Mouse (Mus musculus) forebrain, postnatal 0 days (tissue): ENCODE measurements around the gene 4930404N11Rik. TPM values are rescaled to one million over a fixed set of nuclear protein-coding genes. Genes with fewer than 3 reads are reported as not detected.

Source experiments
- ATAC-seq: fragments of 200-750 bp; cut with Nextera tagmentation; 2 replicates; pipeline ENCODE4 v1.8.0; 2017; ENCODE audit warnings: mild to moderate bottlenecking, moderate library complexity
- DNase-seq: peaks from one replicate; pipeline ENCODE4 v3.0.0-alpha.2; 2015
- H3K27ac ChIP-seq: fragments of 300-500 bp; sonication (generic); 2 replicates; pipeline ENCODE4 v1.5.1; 2014; ENCODE audit warnings: low read depth, mild to moderate bottlenecking, antibody characterized with exemption, low read length, moderate library complexity, mixed read lengths
- H3K27me3 ChIP-seq: fragments of 300-500 bp; sonication (generic); 2 replicates; pipeline ENCODE4 v1.6.1; 2014; ENCODE audit warnings: mild to moderate bottlenecking, low read length, mixed read lengths; ENCODE audit not compliant: insufficient read depth
- H3K36me3 ChIP-seq: fragments of 300-500 bp; sonication (generic); 2 replicates; pipeline ENCODE4 v1.6.1; 2014; ENCODE audit warnings: mild to moderate bottlenecking, moderate library complexity; ENCODE audit not compliant: insufficient read depth
- H3K4me1 ChIP-seq: fragments of 300-500 bp; sonication (generic); 2 replicates; pipeline ENCODE4 v1.6.1; 2014; ENCODE audit warnings: antibody characterized with exemption; ENCODE audit not compliant: insufficient read depth
- H3K4me2 ChIP-seq: fragments of 300-500 bp; sonication (generic); 2 replicates; pipeline ENCODE4 v1.6.1; 2014; ENCODE audit warnings: low read depth, mild to moderate bottlenecking, moderate library complexity
- H3K4me3 ChIP-seq: fragments of 300-500 bp; sonication (generic); 2 replicates; pipeline ENCODE4 v1.5.1; 2014; ENCODE audit warnings: low read depth, low read length, mixed read lengths
- H3K9ac ChIP-seq: fragments of 300-500 bp; sonication (generic); 2 replicates; pipeline ENCODE4 v1.6.1; 2014; ENCODE audit warnings: mild to moderate bottlenecking
- H3K9me3 ChIP-seq: fragments of 300-500 bp; sonication (generic); 2 replicates; pipeline ENCODE4 v1.6.1; 2016; ENCODE audit warnings: low read length
- CTCF ChIP-seq: sonication (generic); IDR thresholded peaks from 2 replicates; pipeline ENCODE4 v1.5.1; 2016; ENCODE audit warnings: antibody characterized with exemption, control low read depth, low read depth
- WGBS: fragments of 180-500 bp; shearing (Covaris S2); extraction: QIAGEN DNeasy Blood & Tissue Kit; methylation state at CpG from one replicate; pipeline ENCODE4 v1.1.7; 2014; 5-methylcytosine and 5-hydroxymethylcytosine counted together
- polyA plus RNA-seq: library from polyadenylated mRNA; unstranded; fragments of >200 nt; fragmentation: Nextera tagmentation; extraction: Ambion mirVana; gene quantifications from 2 replicates; pipeline ENCODE4 v1.2.1, GENCODE M21; 2015
- total RNA-seq: library from RNA; depleted of rRNA; stranded (reverse); fragments of >200 nt; gene quantifications from 2 replicates; pipeline ENCODE4 v1.2.3, GENCODE M21; 2014

The 4930404N11Rik gene
- total and polyA plus RNA-seq, 2 experiments from 2014 or later, result 0.16 TPM; not detected in 1

DNA sequence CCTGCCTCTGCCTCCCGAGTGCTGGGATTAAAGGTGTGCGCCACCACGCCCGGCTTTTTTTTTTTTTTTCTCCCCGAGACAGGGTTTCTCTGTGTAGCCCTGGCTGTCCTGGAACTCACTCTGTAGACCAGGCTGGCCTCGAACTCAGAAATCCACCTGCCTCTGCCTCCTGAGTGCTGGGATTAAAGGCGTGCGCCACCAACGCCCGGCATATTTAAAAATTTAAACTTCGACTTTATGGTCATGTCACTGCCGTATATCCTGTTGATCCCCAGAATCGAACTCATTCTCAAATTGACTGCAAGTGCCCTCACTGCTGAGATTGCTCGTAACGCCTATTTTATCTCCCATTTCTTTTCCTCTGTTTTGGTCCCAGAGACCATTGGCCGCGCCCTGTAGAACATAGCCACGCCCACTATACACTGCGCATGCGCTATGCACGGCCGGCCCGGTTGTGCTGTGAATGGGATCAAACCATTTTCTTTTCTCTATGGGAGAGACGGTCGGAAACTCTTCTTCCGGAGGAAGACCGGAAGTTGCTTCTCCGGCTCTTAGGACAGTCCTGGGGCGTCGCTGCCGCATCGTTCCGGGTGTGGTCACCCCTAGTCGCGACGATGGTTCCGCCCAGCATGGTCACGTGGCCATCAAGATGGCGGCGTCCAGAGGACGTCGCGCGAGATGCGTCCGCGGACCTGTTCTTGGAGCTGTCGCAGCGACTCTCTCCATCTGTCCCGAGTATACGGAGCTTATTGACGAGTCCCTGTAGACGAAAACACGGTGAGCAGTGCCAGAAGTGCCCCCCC is 18.4 kb upstream of the 4930404N11Rik start, which contains the start of the genes Dohh and Gm48551:
Dohh (plus strand) TSS at position 627 of the 803 bp plus-strand sequence.
Gm48551 (plus strand) TSS at position 665 of the 803 bp plus-strand sequence.
- Histone ChIP-seq H3K4me2 (peak within 1 kb of the TSS; percentile 85), H3K4me1 (peaks cover 14% of the 10 kb centered on the region), H3K9ac (peak within 1 kb of the TSS; percentile 86), H3K9me3 (no peaks in the 10 kb centered on the region), H3K36me3 (peaks cover 35% of the 10 kb centered on the region), H3K4me3 (peak within 1 kb of the TSS; percentile 72), H3K27ac (peak within 1 kb of the TSS; percentile 90), H3K27me3 (no peaks in the 10 kb centered on the region)
- DNase-seq (peak; percentile 98), ATAC-seq (peak; percentile 97)
- 6% methylated on average over 52 of the region's 54 CpGs for WGBS
- TF ChIP-seq CTCF, result peak; percentile 23

DNA sequence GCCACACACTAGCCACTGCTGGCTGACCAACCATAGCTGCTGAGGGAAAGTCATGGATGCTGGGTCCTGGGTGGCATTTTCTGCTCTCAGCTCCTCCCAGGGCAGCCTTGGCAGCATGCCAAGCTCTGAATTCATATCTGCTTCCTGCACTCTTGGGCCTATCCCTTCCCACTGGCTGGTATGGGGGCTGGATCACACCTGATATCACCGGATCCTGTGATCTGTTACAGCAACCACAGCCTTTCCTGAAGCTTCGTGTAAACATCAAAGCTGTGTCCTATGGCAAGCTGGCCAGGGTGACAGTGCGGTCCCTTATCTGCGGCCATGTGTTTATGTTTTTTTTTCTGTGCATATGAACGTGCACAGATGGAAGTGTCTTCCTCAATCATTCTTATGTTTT is 16.4 kb upstream of the 4930404N11Rik start:
- no peak overlapping the region for H3K27ac ChIP-seq
- WGBS, result 84% methylated on average over 5 of the region's 5 CpGs
- no peak for TF ChIP-seq CTCF
- DNase-seq (no peak), ATAC-seq (no peak)
- no peaks in the 10 kb centered on the region for H3K9me3 ChIP-seq
- peaks cover 15% of the 10 kb centered on the region; the same call in 1 of the 2 replicates for H3K36me3 ChIP-seq
- no peak overlapping the region for H3K4me2 ChIP-seq
- peaks cover 22% of the 10 kb centered on the region for H3K4me1 ChIP-seq
- no peak overlapping the region for H3K9ac ChIP-seq
- no peaks in the 10 kb centered on the region for H3K27me3 ChIP-seq
- H3K4me3 ChIP-seq, result no peak overlapping the region

DNA sequence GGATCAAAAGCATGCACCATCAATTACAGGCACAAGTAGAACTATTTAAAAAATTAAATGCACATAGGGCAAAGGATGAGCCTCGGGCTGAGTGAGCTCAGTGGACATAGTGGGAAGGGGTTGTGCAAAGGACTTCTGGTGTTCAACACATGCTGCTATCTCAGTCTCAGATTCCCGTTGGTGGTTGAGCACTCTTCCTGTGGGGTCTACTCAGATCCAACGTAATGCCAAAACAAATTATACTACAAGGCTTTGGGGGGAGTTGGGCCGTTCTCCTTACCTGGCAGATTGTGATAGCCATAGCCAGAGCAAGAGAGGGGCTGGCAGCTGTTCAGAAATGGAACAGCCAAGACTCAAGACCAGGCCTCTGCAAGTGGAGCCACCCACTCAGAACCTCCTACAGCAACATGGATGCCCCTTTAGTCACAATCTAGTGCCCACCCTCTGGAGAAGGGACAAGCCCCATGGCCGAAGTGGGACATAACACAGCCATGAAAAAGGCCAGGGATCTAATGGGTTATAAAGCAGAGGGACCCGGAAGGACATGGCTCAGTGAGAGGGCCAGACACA is 14.3 kb upstream of the 4930404N11Rik start:
- Histone ChIP-seq H3K27me3 (no peaks in the 10 kb centered on the region), H3K27ac (no peak overlapping the region), H3K4me2 (no peak overlapping the region), H3K36me3 (no peaks in the 10 kb centered on the region), H3K4me3 (no peak overlapping the region), H3K4me1 (peaks cover 26% of the 10 kb centered on the region), H3K9ac (no peak overlapping the region), H3K9me3 (no peaks in the 10 kb centered on the region)
- ATAC-seq (no peak), DNase-seq (no peak)
- 90% methylated on average over 6 of the region's 6 CpGs for WGBS
- TF ChIP-seq CTCF, result no peak

DNA sequence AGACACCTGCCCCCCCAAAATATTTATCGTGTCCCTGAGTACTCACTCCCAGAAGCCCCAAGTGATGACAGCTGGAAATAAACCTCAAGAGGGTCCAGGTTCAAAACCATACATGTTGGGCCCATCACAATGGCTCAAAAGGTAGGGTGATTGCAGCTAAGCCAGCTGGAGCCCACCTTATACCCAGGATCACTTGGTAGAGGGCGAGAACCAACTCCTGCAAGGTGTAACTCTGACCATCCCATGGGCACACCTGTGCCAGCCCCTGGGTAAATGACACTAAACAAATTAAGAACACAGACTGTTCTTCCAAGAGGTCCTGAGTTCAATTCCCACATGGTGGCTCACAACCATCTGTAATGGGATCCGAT is 13.6 kb upstream of the 4930404N11Rik start:
- TF ChIP-seq CTCF, result no peak
- Histone ChIP-seq H3K4me3 (peak overlapping the region; percentile 71), H3K36me3 (peaks cover 6% of the 10 kb centered on the region; the same call in 1 of the 2 replicates), H3K9me3 (no peaks in the 10 kb centered on the region), H3K27ac (0 out of 2 replicates have a peak overlapping the region, but pooled peaks have one; percentile 10), H3K9ac (no peak overlapping the region; the same call in 1 of the 2 replicates), H3K4me2 (peak overlapping the region; percentile 92), H3K4me1 (peaks cover 22% of the 10 kb centered on the region), H3K27me3 (no peaks in the 10 kb centered on the region)
- WGBS, result 56% methylated on average over 3 of the region's 3 CpGs
- no peak for DNase-seq
- no peak for ATAC-seq

DNA sequence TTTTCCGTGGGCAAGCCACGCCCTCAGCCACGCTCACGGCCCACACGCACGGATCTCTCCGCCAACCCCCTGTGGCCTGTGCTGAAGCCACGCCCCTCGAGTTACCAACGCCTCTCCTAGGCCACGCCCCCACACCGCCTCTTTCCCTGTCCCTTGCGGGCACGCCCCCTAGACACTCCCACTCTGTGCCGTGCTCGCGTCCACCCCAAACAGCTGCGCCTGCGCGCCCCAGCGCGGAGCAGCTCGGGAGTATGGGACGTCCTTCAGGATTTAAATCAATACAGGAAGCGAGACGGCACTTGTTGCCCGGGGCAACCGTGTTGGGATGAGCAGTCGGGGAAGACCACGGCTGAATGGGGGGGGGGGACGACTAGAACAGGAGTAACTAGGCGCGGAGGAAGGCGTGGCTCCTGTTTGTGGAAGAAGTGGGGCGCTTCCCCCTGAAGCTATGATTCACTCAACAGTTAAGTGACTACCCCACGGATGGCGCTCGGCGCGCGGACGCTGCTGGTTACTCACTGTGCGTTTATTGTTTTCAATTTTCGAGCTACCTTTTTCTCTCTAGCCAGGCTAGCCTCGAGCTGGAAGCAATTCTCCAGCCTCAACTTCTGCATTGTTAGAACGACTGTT is 13.1 kb upstream of the 4930404N11Rik start:
- TF ChIP-seq CTCF, result peak; percentile 32; the same call in 1 of the 2 replicates
- peak overlapping the region; percentile 92 for H3K4me2 ChIP-seq
- H3K36me3 ChIP-seq, result peaks cover 11% of the 10 kb centered on the region; the same call in 1 of the 2 replicates
- H3K9me3 ChIP-seq, result no peaks in the 10 kb centered on the region
- peak; percentile 100 for DNase-seq
- WGBS, result 1% methylated on average over 45 of the region's 46 CpGs
- H3K27ac ChIP-seq, result peak overlapping the region; percentile 87
- no peaks in the 10 kb centered on the region for H3K27me3 ChIP-seq
- H3K9ac ChIP-seq, result peak overlapping the region; percentile 81
- H3K4me1 ChIP-seq, result peaks cover 22% of the 10 kb centered on the region
- peak overlapping the region; percentile 71 for H3K4me3 ChIP-seq
- peak; percentile 98 for ATAC-seq

DNA sequence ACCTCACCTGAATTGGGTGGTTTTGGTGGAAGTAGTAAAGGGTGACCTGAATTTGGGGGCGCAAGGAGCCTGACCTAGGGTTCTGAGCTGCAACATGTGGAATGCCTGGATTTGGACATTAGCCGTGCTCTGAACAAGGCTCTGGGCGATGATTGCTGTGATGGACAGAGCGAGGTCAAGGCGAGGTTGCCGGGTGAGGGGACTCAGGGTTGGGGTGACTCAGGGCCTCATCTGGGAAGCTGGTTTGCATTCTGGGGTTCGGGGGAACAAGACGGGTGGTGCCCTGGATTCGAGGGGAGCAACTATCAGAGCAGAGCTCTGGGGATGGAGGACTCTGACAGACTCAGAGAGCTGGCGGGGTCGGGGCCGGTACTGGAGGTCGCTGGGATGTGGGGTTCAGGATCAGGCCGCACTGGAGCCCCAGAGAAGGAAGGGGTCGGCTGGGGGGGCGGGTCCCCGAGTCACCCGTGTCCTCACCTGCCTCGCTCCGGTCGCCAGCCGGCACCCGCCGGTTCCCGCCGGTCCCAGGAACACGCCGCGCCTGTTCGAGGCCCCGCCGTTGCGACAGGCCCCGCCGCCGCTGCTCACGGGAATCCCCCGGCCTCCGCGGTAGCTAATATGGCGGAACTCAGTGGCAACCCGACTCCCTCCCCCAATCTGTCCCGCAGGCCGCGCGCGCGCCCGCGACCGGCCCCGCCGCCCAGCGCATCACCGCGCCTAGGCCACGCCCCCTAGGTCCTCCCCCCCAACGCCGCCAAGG is 12.4 kb upstream of the 4930404N11Rik start, which contains the start of gene Fzr1:
Fzr1 (minus strand) TSS at position 724 of the 760 bp plus-strand sequence.
- WGBS, result 2% methylated on average over 57 of the region's 59 CpGs
- H3K4me1 ChIP-seq, result peaks cover 22% of the 10 kb centered on the region

More for the DNA sequence above, 12.4 kb upstream of the 4930404N11Rik start, which contains the start of gene Fzr1:
- H3K4me2 ChIP-seq, result peak within 1 kb of the TSS; percentile 92
- no peak for ATAC-seq
- DNase-seq, result no peak
- H3K27me3 ChIP-seq, result no peaks in the 10 kb centered on the region
- no peak for TF ChIP-seq CTCF
- H3K4me3 ChIP-seq, result peak within 1 kb of the TSS; percentile 71
- H3K36me3 ChIP-seq, result peaks cover 18% of the 10 kb centered on the region; the same call in 1 of the 2 replicates
- H3K9ac ChIP-seq, result peak within 1 kb of the TSS; percentile 81
- H3K27ac ChIP-seq, result peak within 1 kb of the TSS; percentile 87
- H3K9me3 ChIP-seq, result no peaks in the 10 kb centered on the region
